Mouse (Mus musculus) brain, adult 10 weeks (tissue): ENCODE data around the gene Vmn2r28. TPM values are rescaled to one million over a fixed set of nuclear protein-coding genes. Genes with fewer than 3 reads are reported as not detected.

Experiments used
- polyA plus RNA-seq: library from polyadenylated mRNA; stranded (reverse); fragments of 350-450 nt; fragmentation: Illumina TruSeq; extraction: RNeasy Lipid Tissue Mini Kit (QIAGEN cat#74804); gene quantifications from one replicate; pipeline ENCODE4 v1.2.3, GENCODE M21; 2015; ENCODE audit warnings: low read depth, low replicate concordance

Gene Vmn2r28
- polyA plus RNA-seq: not detected

GRCm38 (mm10) chr7:5493856-5494255, at the start of gene Vmn2r28:
Gene Vmn2r28 (minus strand): TSS chr7:5493956.

GRCm38 (mm10) chr7:5456674-5457073, 37.1 kb downstream of the Vmn2r28 start, which contains the start of gene Vmn1r59:
Gene Vmn1r59 (minus strand): TSS chr7:5456774.

Other genes with a start within 250 kb of the Vmn2r28 start
- gene Gm5065, start 143.4 kb downstream of the Vmn2r28 start, polyA plus RNA-seq: not detected
- gene Nlrp2, start 142.9 kb downstream of the Vmn2r28 start, polyA plus RNA-seq: not detected
- not detected for gene Vmn1r58, start 80.6 kb downstream of the Vmn2r28 start, polyA plus RNA-seq
- gene Vmn1r59, start 37.2 kb downstream of the Vmn2r28 start, polyA plus RNA-seq: not detected
- gene Vmn1r60, start 53.4 kb upstream of the Vmn2r28 start, polyA plus RNA-seq: not detected
- gene Vmn1r61, start 119.3 kb upstream of the Vmn2r28 start, polyA plus RNA-seq: not detected
- not detected for gene Vmn1r62, start 179.7 kb upstream of the Vmn2r28 start, polyA plus RNA-seq